ENCODE assay signal across 14 mouse cellular contexts in the genomic region with DNA sequence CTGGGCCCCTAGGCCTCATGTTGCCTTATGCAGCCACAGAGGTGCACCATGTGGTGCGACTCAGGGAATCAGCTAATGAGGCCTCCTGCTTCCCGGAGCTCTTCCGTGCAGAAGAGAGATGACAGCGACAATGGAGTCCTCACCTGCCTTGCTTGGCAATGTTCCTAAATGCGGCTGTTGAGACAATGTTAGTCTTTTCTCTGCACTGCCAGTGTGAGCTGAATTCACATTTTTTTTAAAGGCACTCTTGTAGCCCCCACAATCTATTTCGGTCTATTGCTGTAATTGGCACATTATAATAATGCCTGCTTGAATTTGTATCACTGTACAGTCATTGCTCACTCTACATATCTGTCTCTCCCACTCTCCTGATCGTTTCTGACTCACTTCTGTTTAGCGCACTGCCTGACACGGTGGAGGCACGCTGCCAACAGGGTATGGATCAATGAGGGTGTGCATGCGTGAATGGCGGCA.
DNase-seq lines count a peak whose midpoint lies in the region; ATAC-seq and TF ChIP-seq lines count a peak whose summit lies in the region.
"Had no signal": no experiment of that assay in that cellular context is flagged by ENCODE, and none has a peak within 500 bp of the region (broad histone marks: within the 10 kb centered on the region; RNA-seq: fewer than 3 reads in every experiment).

No protein-coding gene starts in this region.

- no peaks in the 10 kb centered on the region for H3K9me3 ChIP-seq in forebrain, embryonic 15.5 days
- no peaks in the 10 kb centered on the region for H3K9me3 ChIP-seq in midbrain, postnatal 0 days (ENCODE audit: low read length)
- H3K9me3 ChIP-seq: embryonic facial prominence, embryonic 12.5 days; limb, embryonic 12.5 days had no signal

- DNase-seq in cerebellum, adult 9-11 months: peak; percentile 39
- DNase-seq in cerebellum, adult 11-12 months: no peak
- peak; percentile 30 to 75 for DNase-seq in left cerebral cortex, adult 9 months (ENCODE audit: low spot score in 2 of 2)
- DNase-seq in left cerebral cortex, adult 18-20 months (ENCODE audit: low spot score in 2 of 2): no peak
- peak; percentile 50 for DNase-seq in midbrain, postnatal 0 days (ENCODE audit: low spot score)
- DNase-seq in yolk sac, embryonic 10.5 days (ENCODE audit: low spot score): no peak
- DNase-seq in spleen, postnatal 14 days (ENCODE audit: low spot score in 2 of 2): no peak
- DNase-seq: adrenal gland, postnatal 14 days; kidney, postnatal 36 days; lung, adult 18-20 months; thymus, postnatal 14 days had no signal

- no peak overlapping the region for H3K4me2 ChIP-seq in forebrain, embryonic 15.5 days (replicated peaks)
- H3K4me2 ChIP-seq in midbrain, postnatal 0 days (ENCODE audit: low read depth, low read length, poor library complexity, severe bottlenecking): no peak overlapping the region
- H3K4me2 ChIP-seq: embryonic facial prominence, embryonic 12.5 days; limb, embryonic 12.5 days had no signal

- ATAC-seq in forebrain, embryonic 15.5 days (replicated peaks): peak; percentile 76
- 0 out of 2 replicates have a peak, but pooled peaks have one; percentile 34 for ATAC-seq in midbrain, postnatal 0 days (ENCODE audit: low FRiP score)

- no peaks in the 10 kb centered on the region for H3K27me3 ChIP-seq in forebrain, embryonic 15.5 days
- no peaks in the 10 kb centered on the region for H3K27me3 ChIP-seq in midbrain, postnatal 0 days (ENCODE audit: insufficient read depth, low read length)
- H3K27me3 ChIP-seq: embryonic facial prominence, embryonic 12.5 days had no signal

- TF ChIP-seq CTCF in midbrain, postnatal 0 days (IDR thresholded peaks at IDR 0.05): no peak

- peaks cover 9% of the 10 kb centered on the region; the same call in 1 of the 2 replicates for H3K4me1 ChIP-seq in forebrain, embryonic 15.5 days
- no peaks in the 10 kb centered on the region for H3K4me1 ChIP-seq in midbrain, postnatal 0 days (ENCODE audit: insufficient read depth, low read length)

- no peak overlapping the region for H3K4me3 ChIP-seq in forebrain, embryonic 15.5 days
- H3K4me3 ChIP-seq in midbrain, postnatal 0 days (ENCODE audit: low read depth, low read length): no peak overlapping the region
- H3K4me3 ChIP-seq: embryonic facial prominence, embryonic 12.5 days; limb, embryonic 12.5 days had no signal

- WGBS in forebrain, embryonic 15.5 days: 32% methylated on average over 12 of the region's 12 CpGs
- WGBS in midbrain, postnatal 0 days: 56% methylated on average over 12 of the region's 12 CpGs

- H3K36me3 ChIP-seq in forebrain, embryonic 15.5 days: no peaks in the 10 kb centered on the region
- no peaks in the 10 kb centered on the region for H3K36me3 ChIP-seq in midbrain, postnatal 0 days (ENCODE audit: insufficient read depth, low read length)
- H3K36me3 ChIP-seq: embryonic facial prominence, embryonic 12.5 days; limb, embryonic 12.5 days had no signal

- H3K9ac ChIP-seq in forebrain, embryonic 15.5 days (replicated peaks): no peak overlapping the region
- no peak overlapping the region for H3K9ac ChIP-seq in midbrain, postnatal 0 days (replicated peaks; ENCODE audit: low read length, poor library complexity, severe bottlenecking)
- H3K9ac ChIP-seq: embryonic facial prominence, embryonic 12.5 days; limb, embryonic 12.5 days had no signal

- H3K27ac ChIP-seq in forebrain, embryonic 15.5 days (replicated peaks): peak overlapping the region; percentile 56
- no peak overlapping the region for H3K27ac ChIP-seq in midbrain, postnatal 0 days (ENCODE audit: low read depth, low read length)
- H3K27ac ChIP-seq: embryonic facial prominence, embryonic 12.5 days; limb, embryonic 12.5 days had no signal

Comparison
In these comparisons a context has a peak if more than half of its experiments do, and no peak if none do; other contexts are left out.
1. DNase-seq: peak in cerebellum, adult 9-11 months (single experiment), left cerebral cortex, adult 9 months (2 of 2) and midbrain, postnatal 0 days (single experiment); none in cerebellum, adult 11-12 months (single experiment), left cerebral cortex, adult 18-20 months (0 of 2), yolk sac, embryonic 10.5 days (single experiment) and spleen, postnatal 14 days (0 of 2).